Mouse (Mus musculus) E14TG2a.4 (cell line): Measurements from ENCODE around the gene Ppp1r1b.

Source experiments
- CTCF ChIP-seq: conservative IDR thresholded peaks from 2 replicates; pipeline ENCODE4 v1.5.1; 2014; ENCODE audit warnings: low read length
- NANOG ChIP-seq: IDR thresholded peaks from 2 replicates; pipeline ENCODE4 v1.6.1; 2014; ENCODE audit warnings: borderline replicate concordance, low read length, mixed read lengths

GRCm38 (mm10) chr11:98385638-98386585, 37.7 kb downstream of the Ppp1r1b start, which contains the start of gene Pnmt:
- TF ChIP-seq CTCF (no peak), NANOG (no peak)
